Mouse (Mus musculus) heart, embryonic 15.5 days (tissue): ENCODE results near the gene Ubl4a. TPM values are rescaled to one million over a fixed set of nuclear protein-coding genes. Genes with fewer than 3 reads are reported as not detected.
A peak's percentile ranks its signal among the peaks of the same experiment; 100 is the strongest.

ENCODE experiments used
- ATAC-seq: fragments of 200-750 bp; cut with Nextera tagmentation; replicated peaks from 2 replicates; pipeline ENCODE4 v1.8.0; 2017; ENCODE audit warnings: low read depth, moderate TSS enrichment; ENCODE audit not compliant: insufficient number of reproducible peaks, insufficient read depth, low FRiP score
- H3K27ac ChIP-seq: fragments of 300-500 bp; sonication (generic); 2 replicates; pipeline ENCODE4 v1.5.1; 2015; ENCODE audit warnings: mild to moderate bottlenecking, inconsistent platforms
- H3K27me3 ChIP-seq: fragments of 300-500 bp; sonication (generic); 2 replicates; pipeline ENCODE4 v1.6.1; 2015; ENCODE audit warnings: inconsistent platforms
- H3K36me3 ChIP-seq: fragments of 300-500 bp; sonication (generic); 2 replicates; pipeline ENCODE4 v1.6.1; 2015; ENCODE audit warnings: mild to moderate bottlenecking, inconsistent platforms
- H3K4me1 ChIP-seq: fragments of 300-500 bp; sonication (generic); replicated peaks from 2 replicates; pipeline ENCODE4 v1.6.1; 2015; ENCODE audit warnings: inconsistent platforms
- H3K4me2 ChIP-seq: fragments of 300-500 bp; sonication (generic); 2 replicates; pipeline ENCODE4 v1.6.1; 2015; ENCODE audit warnings: inconsistent platforms, mild to moderate bottlenecking, moderate library complexity
- H3K4me3 ChIP-seq: fragments of 300-500 bp; sonication (generic); 2 replicates; pipeline ENCODE4 v1.5.1; 2015; ENCODE audit warnings: mild to moderate bottlenecking, inconsistent platforms
- H3K9ac ChIP-seq: fragments of 300-500 bp; sonication (generic); 2 replicates; pipeline ENCODE4 v1.6.1; 2015; ENCODE audit warnings: mild to moderate bottlenecking, inconsistent platforms
- H3K9me3 ChIP-seq: fragments of 300-500 bp; sonication (generic); replicated peaks from 2 replicates; pipeline ENCODE4 v1.6.1; 2016; ENCODE audit warnings: inconsistent platforms
- WGBS: fragments of 180-500 bp; shearing (Covaris S2); methylation state at CpG from one replicate; pipeline ENCODE4 v1.1.7; 2015; ENCODE audit warnings: mixed read lengths; 5-methylcytosine and 5-hydroxymethylcytosine counted together
- microRNA-seq: library from miRNA; unstranded; fragments of <30 nt; microRNA quantifications from one replicate; pipeline ENCODE4, GENCODE M21; 2016
- polyA plus RNA-seq: library from polyadenylated mRNA; unstranded; fragments of >200 nt; fragmentation: Nextera tagmentation; extraction: Ambion mirVana; gene quantifications from 2 replicates; pipeline ENCODE4 v1.2.1, GENCODE M21; 2015

Ubl4a gene
- polyA plus RNA-seq, 1 experiment from 2014 or later = 56.4 TPM

DNA sequence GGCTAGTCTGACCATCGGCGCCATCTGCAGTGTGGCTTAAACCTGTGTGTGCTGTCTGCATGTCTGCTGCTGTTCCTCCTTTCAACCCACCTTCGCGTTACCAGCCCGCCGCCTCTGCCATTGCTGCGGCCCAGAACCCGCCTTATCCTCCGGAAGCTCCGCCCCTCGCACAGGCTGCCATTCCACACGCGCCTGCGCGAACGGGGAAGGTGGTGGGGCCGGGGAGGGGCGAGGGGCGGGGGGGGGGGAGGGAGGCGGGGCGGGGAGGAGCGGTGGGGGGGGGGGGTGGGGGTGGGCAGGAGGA lies 19.6 kb downstream of the Ubl4a start, which contains the start of gene Lage3:
Gene Lage3, minus strand, starts transcription at position 152 of the 304 bp plus-strand sequence.
- Histone ChIP-seq H3K4me2 (peak within 1 kb of the TSS; percentile 65), H3K4me3 (peak within 1 kb of the TSS; percentile 56), H3K27ac (peak within 1 kb of the TSS; percentile 45; the same call in 1 of the 2 replicates), H3K27me3 (no peaks in the 10 kb centered on the region), H3K9me3 (no peaks in the 10 kb centered on the region), H3K4me1 (no peaks in the 10 kb centered on the region), H3K9ac (peak within 1 kb of the TSS; percentile 58), H3K36me3 (no peaks in the 10 kb centered on the region)
- WGBS = 10% methylated on average over 11 of the region's 22 CpGs
- ATAC-seq = peak; percentile 75; the same call in 1 of the 2 replicates

DNA sequence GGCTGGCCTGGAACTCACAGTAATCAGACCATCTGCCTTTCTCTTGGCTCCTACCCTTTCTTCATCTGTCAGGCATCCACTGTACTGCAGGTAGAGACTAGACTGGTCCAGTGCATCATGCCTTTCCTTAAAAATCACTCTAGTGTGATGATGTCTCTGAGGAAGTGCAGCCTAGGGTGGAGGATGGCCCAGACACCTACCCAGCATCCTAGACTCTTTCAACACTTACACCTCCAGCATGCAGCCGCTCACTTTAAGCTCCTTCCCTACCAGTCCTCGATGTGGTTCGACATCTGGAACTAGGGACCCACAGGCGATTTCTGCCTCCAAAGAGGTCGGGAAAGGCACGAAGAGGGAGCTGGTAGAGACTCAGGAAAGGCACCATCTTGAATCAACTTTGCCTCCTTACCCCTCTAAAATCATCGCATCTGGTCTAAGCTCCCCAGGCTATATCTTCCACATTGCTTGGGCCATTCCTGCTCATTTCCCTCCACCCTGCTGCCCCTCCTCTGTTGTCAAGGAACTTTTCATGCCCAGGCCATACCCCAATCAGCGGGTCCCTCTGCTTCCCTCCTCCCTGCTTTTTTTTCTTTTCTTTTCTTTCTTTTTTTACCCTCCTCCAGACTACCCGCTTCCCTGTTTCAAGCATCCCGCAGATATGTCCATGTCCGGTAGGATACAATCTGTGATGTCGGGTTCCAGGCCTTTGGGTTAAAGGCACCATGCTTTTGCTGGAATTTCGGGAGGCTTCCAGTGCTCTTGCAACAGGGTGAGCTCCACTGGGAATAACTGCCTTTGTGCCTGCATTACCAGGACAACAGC lies 20.2 kb downstream of the Ubl4a start:
- ATAC-seq = no peak
- peak overlapping the region; percentile 45; the same call in 1 of the 2 replicates for H3K27ac ChIP-seq
- peak overlapping the region; percentile 65 for H3K4me2 ChIP-seq
- no peaks in the 10 kb centered on the region for H3K27me3 ChIP-seq
- no peaks in the 10 kb centered on the region for H3K36me3 ChIP-seq
- peak overlapping the region; percentile 56 for H3K4me3 ChIP-seq
- no peaks in the 10 kb centered on the region for H3K4me1 ChIP-seq
- H3K9me3 ChIP-seq = no peaks in the 10 kb centered on the region
- peak overlapping the region; percentile 58 for H3K9ac ChIP-seq
- 26% methylated on average over 13 of the region's 13 CpGs for WGBS

DNA sequence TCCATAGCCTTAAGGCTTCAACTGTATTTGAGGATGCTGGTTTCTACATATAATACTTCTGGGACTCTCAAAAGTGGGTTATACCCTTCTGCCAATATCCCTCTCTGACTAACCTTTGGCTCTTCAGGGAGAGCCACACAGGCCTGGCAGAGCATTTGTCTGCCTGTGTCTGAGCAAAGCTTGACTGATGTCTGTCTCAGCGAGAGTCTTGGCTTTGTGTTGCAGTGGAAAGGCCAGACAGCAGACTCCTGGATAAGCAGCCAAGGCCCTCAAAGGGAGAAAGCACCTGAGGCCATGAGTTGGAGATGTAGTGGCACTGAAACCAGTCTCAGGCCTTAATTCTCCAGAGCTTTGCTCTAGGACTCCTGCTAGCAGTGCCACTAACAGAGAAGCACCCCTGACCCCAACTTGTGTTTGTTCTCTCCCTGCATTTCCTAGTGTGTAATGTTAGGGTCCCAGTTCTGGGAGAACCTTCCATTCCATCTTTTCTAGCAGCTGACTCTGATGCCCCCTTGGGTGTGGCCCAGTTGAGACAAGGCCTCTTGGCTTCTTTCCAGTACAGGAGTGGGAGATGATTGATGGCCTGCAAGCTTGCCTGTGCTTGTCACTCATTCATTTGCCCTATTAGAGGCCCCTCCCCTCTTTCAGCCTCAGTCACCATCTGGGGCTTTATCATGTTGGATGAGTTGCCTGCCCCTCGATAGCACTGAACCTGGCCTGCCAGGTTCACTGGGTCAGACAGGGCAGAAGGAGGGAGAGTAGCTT lies 42.7 kb downstream of the Ubl4a start:
- Histone ChIP-seq H3K4me1 (peaks cover 15% of the 10 kb centered on the region), H3K36me3 (no peaks in the 10 kb centered on the region), H3K9ac (no peak overlapping the region), H3K4me2 (peak overlapping the region; percentile 71), H3K4me3 (peak overlapping the region; percentile 53), H3K27me3 (no peaks in the 10 kb centered on the region), H3K27ac (no peak overlapping the region), H3K9me3 (no peaks in the 10 kb centered on the region)
- no peak for ATAC-seq
- WGBS = 44% methylated on average over 2 of the region's 2 CpGs

DNA sequence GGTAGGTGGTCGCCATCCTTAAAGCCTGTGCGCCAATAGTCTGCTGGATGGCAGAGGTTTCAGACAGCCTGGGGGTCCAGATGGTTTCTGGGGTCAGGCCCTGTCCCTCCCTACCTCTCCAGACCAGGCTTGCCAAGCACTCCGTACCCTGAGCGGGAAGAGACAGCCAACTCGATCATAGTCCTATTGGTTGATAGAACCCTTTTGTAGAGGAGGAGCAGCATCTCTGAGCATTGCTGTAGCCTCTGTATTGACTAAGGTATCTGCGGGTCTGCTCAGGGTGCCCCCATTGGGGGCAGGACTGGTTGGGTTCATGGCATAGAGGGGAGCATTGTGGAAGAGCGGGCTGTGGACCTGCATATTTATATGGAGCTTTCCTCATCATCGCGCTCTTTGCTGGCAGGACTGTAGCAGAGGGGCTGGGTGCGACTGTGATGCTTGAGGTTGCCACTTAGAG lies 43.8 kb downstream of the Ubl4a start:
- Histone ChIP-seq H3K27me3 (no peaks in the 10 kb centered on the region), H3K9me3 (no peaks in the 10 kb centered on the region), H3K27ac (no peak overlapping the region), H3K9ac (peak overlapping the region; percentile 66), H3K4me3 (peak overlapping the region; percentile 53), H3K4me1 (peaks cover 15% of the 10 kb centered on the region), H3K36me3 (no peaks in the 10 kb centered on the region), H3K4me2 (peak overlapping the region; percentile 71)
- peak; percentile 8; the same call in 1 of the 2 replicates for ATAC-seq
- WGBS = 31% methylated on average over 10 of the region's 10 CpGs

DNA sequence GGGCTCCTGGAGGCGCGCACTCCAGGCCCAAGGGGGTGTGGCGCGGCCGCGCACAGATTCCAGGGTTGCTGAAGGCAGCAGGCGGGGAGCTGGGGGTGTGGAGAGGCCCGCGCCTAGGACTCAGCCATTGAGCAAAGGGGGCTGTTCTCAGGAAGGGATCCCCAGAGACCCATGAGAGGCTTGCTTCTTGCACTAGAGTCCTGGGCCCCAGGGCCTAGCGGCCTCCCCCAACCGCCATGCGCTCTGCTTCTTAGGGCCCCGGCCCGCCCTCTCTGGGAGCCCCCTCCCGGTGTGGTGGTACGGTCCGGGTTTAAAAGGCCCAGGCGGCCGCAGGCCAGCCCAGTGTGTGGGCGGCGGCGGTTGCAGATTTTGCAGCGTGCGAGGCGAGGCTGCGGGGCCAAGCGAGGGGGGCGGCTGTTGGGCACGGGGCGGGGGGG lies 44.3 kb downstream of the Ubl4a start, which contains the start of gene Plxna3:
Gene Plxna3, plus strand, starts transcription at position 342 of the 437 bp plus-strand sequence.
- Histone ChIP-seq H3K9me3 (no peaks in the 10 kb centered on the region), H3K27me3 (no peaks in the 10 kb centered on the region), H3K27ac (peak within 1 kb of the TSS; percentile 77), H3K36me3 (no peaks in the 10 kb centered on the region), H3K4me2 (peak within 1 kb of the TSS; percentile 71), H3K9ac (peak within 1 kb of the TSS; percentile 66), H3K4me1 (peaks cover 15% of the 10 kb centered on the region), H3K4me3 (peak within 1 kb of the TSS; percentile 53)
- peak; percentile 88 for ATAC-seq
- 15% methylated on average over 30 of the region's 30 CpGs for whole genome bisulfite sequencing

Small RNA genes within 50 kb of the gene (microRNA-seq; reads per million reads assigned to microRNA genes)
- not detected for gene Mir7092

Other genes starting within 250 kb of the Ubl4a start
- not detected in 2 replicates for gene Opn1mw, start 245.8 kb downstream of the Ubl4a start, polyA plus RNA-seq
- 10.5 and 12.0 TPM in 2 replicates for gene Mecp2, start 237.9 kb downstream of the Ubl4a start, polyA plus RNA-seq
- not detected in 2 replicates for gene Tex28, start 205.4 kb downstream of the Ubl4a start, polyA plus RNA-seq
- not detected in 2 replicates for gene Tktl1, start 196.0 kb downstream of the Ubl4a start, polyA plus RNA-seq
- gene Flna, start 123.4 kb downstream of the Ubl4a start, polyA plus RNA-seq = 124 and 188 TPM in 2 replicates
- 14.5 and 14.9 TPM in 2 replicates for gene Emd, start 118.5 kb downstream of the Ubl4a start, polyA plus RNA-seq
- gene Rpl10, start 102.4 kb downstream of the Ubl4a start, polyA plus RNA-seq = 413 and 447 TPM in 2 replicates
- gene Taz, start 91.3 kb downstream of the Ubl4a start, polyA plus RNA-seq = 70.3 and 76.6 TPM in 2 replicates
- 14.3 and 17.2 TPM in 2 replicates for gene Dnase1l1, start 90.9 kb downstream of the Ubl4a start, polyA plus RNA-seq
- 109 and 128 TPM in 2 replicates for gene Atp6ap1, start 76.1 kb downstream of the Ubl4a start, polyA plus RNA-seq
- 134 and 163 TPM in 2 replicates for gene Gdi1, start 68.2 kb downstream of the Ubl4a start, polyA plus RNA-seq
- gene Fam50a, start 60.2 kb downstream of the Ubl4a start, polyA plus RNA-seq = 48.0 and 53.1 TPM in 2 replicates
- 3.6 and 6.8 TPM in 2 replicates for gene Plxna3, start 44.2 kb downstream of the Ubl4a start, polyA plus RNA-seq
- 80.3 and 87.5 TPM in 2 replicates for gene Lage3, start 19.6 kb downstream of the Ubl4a start, polyA plus RNA-seq
- 12.0 and 14.3 TPM in 2 replicates for gene Slc10a3, start 131 bp upstream of the Ubl4a start, polyA plus RNA-seq
- gene Fam3a, start 20.1 kb upstream of the Ubl4a start, polyA plus RNA-seq = 26.8 and 31.2 TPM in 2 replicates
- gene Ikbkg, start 20.1 kb upstream of the Ubl4a start, polyA plus RNA-seq = 18.2 and 18.9 TPM in 2 replicates
- 15.4 and 21.4 TPM in 2 replicates for gene G6pdx, start 56.0 kb upstream of the Ubl4a start, polyA plus RNA-seq
- gene Gm6880, start 108.2 kb upstream of the Ubl4a start, polyA plus RNA-seq = not detected in 2 replicates
- not detected in 2 replicates for gene Olfr1326-ps1, start 201.7 kb upstream of the Ubl4a start, polyA plus RNA-seq
- not detected in 2 replicates for gene Olfr1325, start 219.5 kb upstream of the Ubl4a start, polyA plus RNA-seq